Mouse (Mus musculus): ENCODE data around the gene Ptger1.

Gene Ptger1

DNA sequence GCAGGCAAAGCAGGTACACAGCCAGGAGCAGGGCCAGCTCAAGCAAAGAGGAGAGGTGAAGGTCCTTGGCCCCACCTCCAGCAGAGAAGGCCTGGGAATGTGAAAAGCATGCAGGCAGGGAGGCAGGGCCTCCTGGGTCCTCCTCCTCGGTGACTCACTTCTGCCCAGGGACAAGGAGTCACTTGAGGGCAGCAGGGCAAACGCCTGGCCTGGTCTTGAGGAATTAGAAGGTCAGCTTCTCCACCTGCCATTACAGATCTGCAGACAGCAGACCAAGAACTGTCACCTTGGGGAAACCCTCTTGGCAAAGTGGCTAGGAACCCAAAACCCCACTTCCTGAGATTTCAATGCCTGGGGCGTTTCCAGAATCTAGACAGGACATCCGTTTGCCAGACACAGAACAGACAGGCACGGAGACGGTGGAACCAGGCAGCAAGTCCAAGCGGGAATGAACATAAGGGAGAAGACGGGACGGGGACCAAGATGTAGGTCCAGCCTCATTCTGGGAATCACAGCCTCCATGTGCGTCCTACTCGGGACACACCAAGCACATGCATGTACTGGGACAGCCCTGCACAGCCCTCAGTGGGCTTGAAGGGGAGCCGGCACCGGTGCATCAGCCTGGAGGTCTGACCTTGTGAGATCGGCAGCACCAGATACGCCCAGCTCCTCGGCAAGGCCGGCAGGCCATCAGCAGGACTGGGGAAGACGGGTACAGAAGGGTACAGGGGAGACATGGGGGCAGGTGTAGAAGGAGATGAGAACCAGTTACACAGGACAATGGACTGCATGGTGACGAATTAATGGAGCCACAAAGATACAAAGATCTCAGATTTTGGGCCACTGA is 31.1 kb downstream of the Ptger1 start:
- DNase-seq: peak; percentile 47

DNA sequence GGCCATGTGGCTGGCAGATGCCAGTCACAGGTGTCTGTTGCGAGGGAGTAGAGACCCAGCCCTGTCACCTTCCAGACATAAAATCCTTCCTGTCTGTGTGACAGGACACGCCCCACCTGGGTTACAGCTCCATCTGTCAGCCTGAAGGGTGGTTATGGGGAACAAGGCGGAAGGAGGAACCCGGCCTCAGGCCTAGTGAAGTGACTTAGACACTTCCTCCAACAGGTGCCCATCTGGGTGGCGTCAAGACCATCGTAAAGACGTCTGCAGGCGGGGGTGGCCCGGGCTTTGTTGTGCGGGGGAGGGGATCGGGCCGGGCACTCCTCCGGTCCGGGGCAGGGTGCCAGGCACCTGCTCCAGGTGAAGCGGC is 31.8 kb downstream of the Ptger1 start:
- DNase-seq: peak; percentile 80

GRCm38 (mm10) chr8:83698661-83699453 is 32.4 kb downstream of the Ptger1 start, which contains the start of gene Pkn1:
TSS of gene Pkn1 (minus strand) at chr8:83699179.
- peak; percentile 80 for DNase-seq

DNA sequence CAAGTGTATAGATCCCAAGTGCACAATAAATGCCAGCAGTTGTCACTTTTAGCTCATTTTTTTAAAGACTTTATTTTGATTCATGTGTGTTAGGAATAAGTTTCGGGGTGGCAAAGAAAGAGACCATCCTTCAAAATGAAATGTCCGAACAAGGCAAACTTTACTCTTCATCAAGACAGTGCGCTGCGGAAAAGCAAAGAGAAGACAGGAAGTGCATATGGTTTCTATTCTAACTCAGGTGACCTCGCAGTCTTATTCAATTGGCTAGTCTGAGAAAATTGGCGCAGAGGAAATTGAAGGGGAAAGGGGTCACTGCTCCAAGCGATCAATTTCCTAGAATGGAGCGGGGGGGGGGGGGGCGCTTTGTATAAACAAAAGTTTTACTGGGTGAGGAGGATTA is 33.1 kb downstream of the Ptger1 start:
- DNase-seq: peak; percentile 28

DNA sequence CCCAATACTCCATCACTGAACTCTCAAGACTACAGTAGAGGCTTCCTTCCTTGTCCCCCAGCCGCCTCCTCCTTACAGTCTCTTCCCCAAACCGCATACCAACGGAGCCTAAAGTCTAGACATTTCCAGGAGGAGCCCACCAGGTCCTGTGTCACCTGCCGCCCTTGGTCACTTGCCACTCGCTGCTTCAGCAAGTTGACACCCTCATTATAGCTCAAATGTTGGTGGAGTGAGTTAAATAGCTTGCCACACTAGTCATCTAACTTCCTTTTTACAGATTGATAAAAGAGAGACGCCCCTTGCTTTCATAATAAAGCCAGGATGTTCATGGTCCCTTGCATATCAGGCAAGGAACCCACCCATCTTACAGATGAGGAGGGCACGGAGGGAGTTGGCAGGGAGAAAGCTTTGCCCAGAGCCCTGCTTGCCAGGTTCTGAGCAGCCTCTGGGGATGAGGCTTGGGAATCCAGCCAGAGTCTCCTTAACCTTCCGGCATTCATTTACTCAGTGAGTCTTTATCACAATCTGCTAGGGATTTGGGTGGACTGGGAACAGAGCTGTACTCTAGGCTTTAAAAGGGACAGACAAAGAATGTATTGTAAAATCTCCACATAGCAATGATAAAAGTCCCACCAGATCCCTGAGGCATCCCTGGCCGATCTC is 34.1 kb downstream of the Ptger1 start:
- DNase-seq: peak; percentile 15

DNA sequence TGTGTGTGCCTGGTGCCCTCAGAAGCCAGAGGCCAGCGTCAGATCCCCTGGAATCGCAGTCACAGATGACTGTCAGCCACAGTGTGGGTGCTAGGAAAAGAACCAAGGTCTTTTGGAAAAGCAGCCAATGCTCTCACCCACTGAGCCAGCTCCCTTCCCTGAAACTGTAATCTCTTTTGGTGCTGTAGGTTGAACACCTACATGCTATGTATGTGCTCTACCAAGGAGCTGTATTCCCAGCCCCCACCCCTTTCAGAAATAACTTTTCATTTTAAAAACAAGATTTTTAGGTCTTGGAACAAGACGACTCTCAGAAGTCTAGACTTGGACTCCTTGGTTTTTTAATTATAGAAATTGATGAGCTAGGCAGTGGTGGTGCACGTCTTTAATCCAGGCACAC is 36.9 kb downstream of the Ptger1 start:
- DNase-seq: no peak

- no peak for DNase-seq
Measured at GRCm38 (mm10) chr8:83706411-83706810, 39.9 kb downstream of the Ptger1 start.

DNA sequence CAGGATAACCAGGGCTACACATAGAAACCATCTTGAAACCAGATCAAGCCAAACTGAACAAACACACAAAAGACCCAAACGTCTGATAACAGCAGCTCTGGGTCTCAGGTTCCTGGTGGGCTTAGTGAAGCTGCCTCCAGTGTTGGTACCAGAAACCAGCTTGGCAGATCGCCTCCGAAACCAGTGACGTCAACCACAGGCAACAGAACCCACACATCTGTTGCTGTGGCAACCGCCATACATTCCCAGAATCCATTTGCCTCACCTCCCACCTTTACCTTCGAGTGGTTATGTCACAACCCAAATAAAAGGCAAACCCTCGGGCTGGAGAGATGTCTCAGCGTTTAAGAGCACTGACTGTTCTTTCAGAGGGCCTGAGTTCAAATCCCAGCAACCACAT is 41.1 kb downstream of the Ptger1 start:
- DNase-seq: no peak

- no peak for DNase-seq
Measured at GRCm38 (mm10) chr8:83714676-83715030, 48.2 kb downstream of the Ptger1 start.

DNA sequence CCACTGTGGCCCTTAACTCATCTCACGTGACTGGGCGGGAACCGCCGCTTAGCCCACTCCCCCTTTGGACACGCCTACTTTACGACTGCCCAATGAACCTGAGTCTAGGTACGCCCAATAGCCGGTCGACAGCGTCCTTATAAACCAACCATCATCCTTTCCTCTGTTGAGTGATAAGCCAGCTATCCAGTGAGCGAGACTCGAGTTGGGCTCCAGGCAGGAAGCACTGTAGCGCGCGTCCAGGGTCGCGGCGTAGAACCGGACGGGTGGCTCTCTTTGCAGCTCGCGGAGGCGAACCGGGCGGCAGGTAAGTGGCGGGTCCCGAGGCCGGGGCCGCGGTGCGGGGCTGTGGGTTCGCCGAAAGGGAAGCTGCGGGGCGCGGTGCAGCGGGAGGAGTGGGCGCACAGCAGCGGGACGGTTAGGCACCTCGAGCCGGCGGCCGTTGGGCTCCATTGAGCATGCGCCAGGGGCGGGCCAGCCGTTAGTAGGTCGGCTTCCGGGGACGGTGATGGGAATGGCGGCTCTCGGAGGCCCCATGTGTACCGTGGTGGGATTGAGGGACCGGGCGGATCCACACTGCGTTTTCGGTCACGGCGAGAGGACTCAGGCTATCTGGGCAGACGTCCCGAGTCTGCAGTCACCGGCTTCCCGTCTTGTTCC is 48.7 kb downstream of the Ptger1 start, which contains the start of gene Ddx39:
Ddx39 (plus strand) TSS at position 147 of the 660 bp plus-strand sequence.
- peak; percentile 93 for DNase-seq

- DNase-seq: no peak
Measured at GRCm38 (mm10) chr8:83715771-83716170, 49.3 kb downstream of the Ptger1 start.

- DNase-seq: no peak
Measured at GRCm38 (mm10) chr8:83716563-83716962, 50.1 kb downstream of the Ptger1 start.

DNA sequence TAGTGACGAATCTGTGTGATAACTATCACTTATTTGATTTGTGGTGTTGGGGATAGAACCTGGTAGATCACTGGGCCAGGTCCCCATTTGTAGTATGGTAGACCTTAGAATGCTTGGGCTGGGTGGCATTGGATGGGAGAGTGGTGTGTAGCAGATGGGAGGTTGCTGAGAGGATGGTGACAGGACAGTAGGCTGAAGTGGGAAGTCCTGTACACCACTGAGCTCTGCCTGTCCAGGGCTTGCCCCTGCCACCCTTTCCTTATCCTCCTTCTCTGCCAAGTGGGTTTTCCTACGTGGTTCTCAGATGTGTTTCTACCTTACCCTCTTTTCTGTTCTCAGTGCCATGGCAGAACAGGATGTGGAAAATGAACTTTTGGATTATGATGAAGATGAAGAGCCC is 52.6 kb downstream of the Ptger1 start:
- DNase-seq: no peak

GRCm38 (mm10) chr8:83719693-83720092 is 53.2 kb downstream of the Ptger1 start:
- no peak for DNase-seq

DNA sequence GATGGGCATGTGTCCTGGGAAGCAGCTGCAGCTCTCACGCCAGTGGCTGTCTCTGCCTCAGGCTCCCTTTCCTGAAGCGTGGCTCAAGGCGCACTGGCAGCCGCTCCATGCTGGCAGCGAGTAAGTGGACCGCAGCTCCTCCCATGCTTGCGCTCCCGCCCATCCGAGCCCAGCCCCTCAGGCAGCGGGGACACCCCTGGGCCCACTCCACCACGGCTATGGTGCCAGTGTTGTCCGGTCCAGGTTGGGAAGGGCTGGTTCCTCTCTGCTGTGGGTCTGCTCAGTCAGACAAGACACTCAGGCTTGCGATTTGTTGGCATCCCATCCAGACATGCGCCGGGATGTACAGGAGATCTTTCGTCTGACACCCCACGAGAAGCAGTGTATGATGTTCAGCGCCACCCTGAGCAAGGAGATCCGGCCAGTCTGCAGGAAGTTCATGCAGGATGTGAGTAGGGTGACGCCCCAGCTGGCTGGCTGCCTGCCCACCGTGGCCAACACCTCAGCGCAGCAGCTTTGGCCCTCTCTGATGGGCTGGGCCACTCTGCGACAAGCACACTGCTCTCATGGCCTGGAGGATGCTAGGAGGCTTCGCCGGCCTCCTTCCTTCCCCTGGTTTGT is 55.0 kb downstream of the Ptger1 start:
- DNase-seq: no peak
